Mouse (Mus musculus): ENCODE data around the gene Klk1. TPM values are rescaled to one million over a fixed set of nuclear protein-coding genes. Genes with fewer than 3 reads are reported as not detected.
"Not testable (repeated sequence)": the region's sequence is repeated elsewhere in the genome, so short reads cannot be mapped to it uniquely, and the experiment has no call there.

The Klk1 gene
- total RNA-seq, 1 experiment from 2014 or later: not detected

DNA sequence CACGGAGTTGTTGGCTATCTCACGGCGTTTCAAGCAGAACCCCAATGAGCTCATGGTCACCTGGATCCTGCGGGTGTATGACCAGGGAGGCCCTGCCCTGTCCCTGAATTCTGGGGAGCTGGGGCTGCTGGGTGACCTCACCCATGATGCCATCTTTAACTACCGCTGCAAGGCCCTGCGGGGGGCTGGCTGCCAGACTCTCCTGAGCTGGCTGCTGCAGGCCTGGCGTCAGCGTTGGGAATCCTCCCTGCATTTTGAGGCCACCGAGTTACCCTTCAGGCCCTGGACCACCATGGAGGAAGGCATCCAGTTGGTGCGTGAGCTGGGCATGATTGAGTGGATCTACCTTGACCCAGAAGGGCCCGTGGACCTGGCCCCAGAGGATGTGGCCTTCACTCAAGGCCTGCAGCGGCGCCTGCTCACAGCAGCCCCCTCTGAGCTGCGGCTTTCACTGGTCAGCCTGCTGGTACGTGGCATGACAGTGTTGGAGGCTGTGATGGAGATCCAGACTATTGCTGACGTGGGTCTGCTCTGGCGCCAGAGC is 25.6 kb downstream of the Klk1 start:
- ATAC-seq (replicated peaks; ENCODE audit: low read depth, poor library complexity, severe bottlenecking): not testable (repeated sequence)

DNA sequence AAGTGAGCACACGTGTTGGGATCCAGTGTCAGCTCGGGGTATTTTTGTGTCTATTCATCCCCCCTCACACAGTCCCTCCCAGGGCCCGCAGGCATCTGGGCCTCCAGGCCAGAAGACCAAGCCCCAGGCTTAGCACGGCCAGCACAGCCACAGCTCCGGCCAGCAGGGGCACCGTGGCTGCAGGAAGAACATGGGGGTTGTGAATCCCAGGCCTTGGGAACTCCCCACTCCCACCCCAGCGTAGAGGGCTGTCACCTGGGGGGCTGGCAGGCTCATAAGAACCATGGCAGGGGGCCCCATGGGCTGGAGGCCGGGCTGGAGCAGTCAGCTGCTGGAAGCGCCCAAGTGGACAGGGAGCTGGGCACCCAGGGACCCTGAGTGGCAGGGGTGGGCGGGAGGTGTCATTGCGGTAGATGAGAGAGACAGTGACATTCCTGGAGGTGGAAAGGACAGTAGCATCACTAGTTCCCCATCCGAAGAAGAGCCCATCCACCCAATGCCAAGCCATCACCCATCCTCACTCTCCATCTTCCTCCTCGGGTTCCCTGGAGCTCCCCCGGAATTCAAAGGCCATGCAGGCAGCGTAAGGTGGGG is 28.0 kb downstream of the Klk1 start:
- no peak for ATAC-seq (replicated peaks; ENCODE audit: low read depth, poor library complexity, severe bottlenecking)

DNA sequence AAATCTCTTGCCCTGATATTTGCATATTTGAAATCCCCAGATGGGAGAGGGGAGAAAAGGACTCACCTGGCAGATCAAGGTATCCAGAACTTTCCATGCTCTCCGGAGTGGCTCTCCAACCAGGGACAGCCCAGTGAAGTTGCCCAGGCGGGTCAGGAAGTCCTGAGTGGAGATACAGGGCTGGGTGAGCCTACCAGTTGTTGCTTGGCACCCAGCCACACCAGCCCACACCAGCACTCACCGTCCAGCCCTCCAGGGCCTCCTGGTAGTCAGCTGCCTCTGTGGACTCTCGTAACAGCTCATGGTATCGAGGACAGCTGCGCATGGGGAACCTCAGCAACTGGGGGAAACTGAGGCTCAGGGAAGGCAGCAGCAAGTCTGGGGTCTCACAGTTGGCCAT is 29.8 kb downstream of the Klk1 start:
- ATAC-seq (replicated peaks; ENCODE audit: low read depth, poor library complexity, severe bottlenecking): no peak

DNA sequence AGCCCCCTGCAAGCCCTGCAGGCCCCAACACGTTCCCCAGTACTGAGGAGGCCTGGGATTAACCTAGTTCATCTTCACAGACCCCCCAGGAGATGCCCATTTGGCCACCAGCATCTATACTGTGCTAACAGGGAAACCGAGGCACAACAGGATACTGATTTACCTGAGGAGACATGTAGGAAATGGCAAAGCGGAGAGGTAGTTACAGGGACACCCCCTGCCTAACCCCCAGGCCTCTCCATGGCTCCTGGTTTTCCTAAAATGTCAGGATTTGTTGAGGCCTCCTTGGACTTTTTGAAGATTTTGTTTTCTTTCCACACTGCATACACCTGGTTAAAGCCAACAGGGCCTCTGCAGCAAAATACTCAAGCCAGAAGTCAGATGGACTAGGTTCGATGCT is 32.1 kb downstream of the Klk1 start, which contains the start of gene Acp4:
Gene Acp4 (minus strand): TSS at position 101 of the 400 bp plus-strand sequence.
- no peak for ATAC-seq (replicated peaks; ENCODE audit: low read depth, poor library complexity, severe bottlenecking)

DNA sequence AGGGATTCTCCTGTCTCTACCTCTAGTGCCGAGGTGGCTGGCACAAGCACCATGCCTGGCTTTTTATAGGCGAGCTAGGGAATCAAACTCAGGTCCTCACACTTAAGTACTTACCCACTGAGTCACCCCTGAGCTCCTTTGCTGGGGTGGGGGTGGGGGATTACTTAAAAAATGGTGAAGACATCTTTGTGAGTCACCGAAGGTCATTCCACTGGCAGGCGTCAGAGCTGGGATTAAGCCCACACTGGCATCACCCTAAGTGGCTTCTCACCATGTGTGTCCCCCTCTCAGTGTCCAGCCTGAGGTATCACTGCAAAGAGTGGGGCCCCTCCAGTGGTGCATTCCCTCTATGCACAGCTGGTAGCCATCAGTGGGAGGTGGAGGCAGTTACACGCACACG is 35.2 kb downstream of the Klk1 start:
- no peak for ATAC-seq (replicated peaks; ENCODE audit: low read depth, poor library complexity, severe bottlenecking)

GRCm38 (mm10) chr7:44261147-44261546 is 36.0 kb downstream of the Klk1 start, which contains the start of gene Gm15517:
Gene Gm15517 (plus strand): TSS chr7:44261447.
- ATAC-seq (replicated peaks; ENCODE audit: low read depth, poor library complexity, severe bottlenecking): no peak

- ATAC-seq (replicated peaks; ENCODE audit: low read depth, poor library complexity, severe bottlenecking): peak; percentile 95
These were observed 37.9 kb downstream of the Klk1 start for GRCm38 (mm10) chr7:44262791-44263643.

GRCm38 (mm10) chr7:44268117-44268516 is 43.0 kb downstream of the Klk1 start:
- ATAC-seq (replicated peaks; ENCODE audit: low read depth, poor library complexity, severe bottlenecking): no peak

DNA sequence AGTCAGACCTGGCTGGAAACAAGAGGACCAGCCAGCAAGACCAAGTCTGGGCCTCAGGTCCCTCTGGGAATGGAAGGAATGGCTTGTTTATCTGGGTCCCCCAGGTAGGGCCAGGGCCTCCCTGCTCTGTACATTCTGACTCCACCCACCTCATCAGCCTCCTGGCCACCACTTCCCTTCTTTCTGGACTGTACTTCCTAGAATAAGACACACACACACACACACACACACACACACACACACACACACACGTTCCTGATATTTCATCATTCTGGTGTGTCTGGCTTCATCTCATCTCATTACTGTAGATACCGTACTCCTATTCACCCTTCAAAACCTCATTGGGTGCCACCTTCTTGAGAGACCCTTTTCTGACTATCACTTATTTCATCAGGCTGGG is 44.2 kb downstream of the Klk1 start:
- peak; percentile 43; the same call in 1 of the 2 replicates for ATAC-seq (replicated peaks; ENCODE audit: low read depth, poor library complexity, severe bottlenecking)

- ATAC-seq (replicated peaks; ENCODE audit: low read depth, poor library complexity, severe bottlenecking): no peak
These were observed 46.1 kb downstream of the Klk1 start for GRCm38 (mm10) chr7:44271309-44271708.

- peak; percentile 50; the same call in 1 of the 2 replicates for ATAC-seq (replicated peaks; ENCODE audit: low read depth, poor library complexity, severe bottlenecking)
These were observed 47.4 kb downstream of the Klk1 start for GRCm38 (mm10) chr7:44272546-44272945.

DNA sequence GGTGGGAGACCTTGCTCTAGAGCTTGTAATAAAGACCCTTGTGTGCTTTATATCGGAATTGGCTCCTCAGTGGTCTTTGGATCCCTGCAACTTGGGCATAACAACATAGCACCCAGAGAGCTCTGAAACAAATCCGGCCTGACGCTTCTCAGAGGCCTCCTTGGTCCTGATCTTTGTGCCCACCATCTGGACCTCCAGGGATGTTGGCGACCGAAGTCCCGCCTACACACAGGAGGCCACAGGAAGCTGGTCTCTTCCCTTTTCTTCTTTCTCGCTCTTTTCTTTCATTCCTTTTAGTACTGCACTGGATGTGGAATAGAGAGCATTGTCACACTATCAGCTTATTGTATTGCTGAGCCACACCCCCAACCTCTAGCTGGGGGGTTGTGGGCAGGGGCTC is 48.3 kb downstream of the Klk1 start:
- no peak for ATAC-seq (replicated peaks; ENCODE audit: low read depth, poor library complexity, severe bottlenecking)

DNA sequence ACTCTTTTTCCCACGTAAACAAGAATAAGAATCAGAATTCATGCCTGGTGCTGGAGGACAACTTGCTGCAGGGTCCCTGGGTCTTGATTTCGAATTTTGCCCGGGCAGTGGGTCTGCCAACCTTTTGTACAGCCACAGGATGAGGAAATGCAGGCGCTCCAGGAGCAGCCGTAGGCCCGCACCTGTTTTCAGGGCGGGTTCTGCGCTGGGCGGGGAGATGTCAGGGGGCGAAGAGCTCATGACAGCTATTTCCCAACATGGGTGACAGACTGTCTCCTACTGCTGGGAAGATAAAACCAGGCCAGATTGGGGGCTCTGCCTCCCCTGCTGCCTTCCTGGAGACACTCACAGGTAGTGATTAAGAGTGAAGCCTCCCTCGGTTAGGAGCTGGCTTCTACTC is 48.9 kb downstream of the Klk1 start:
- no peak for ATAC-seq (replicated peaks; ENCODE audit: low read depth, poor library complexity, severe bottlenecking)

GRCm38 (mm10) chr7:44275546-44275945 is 50.4 kb downstream of the Klk1 start:
- ATAC-seq (replicated peaks; ENCODE audit: low read depth, poor library complexity, severe bottlenecking): no peak

GRCm38 (mm10) chr7:44276461-44277249 is 51.5 kb downstream of the Klk1 start:
- ATAC-seq (replicated peaks; ENCODE audit: low read depth, poor library complexity, severe bottlenecking): no peak

DNA sequence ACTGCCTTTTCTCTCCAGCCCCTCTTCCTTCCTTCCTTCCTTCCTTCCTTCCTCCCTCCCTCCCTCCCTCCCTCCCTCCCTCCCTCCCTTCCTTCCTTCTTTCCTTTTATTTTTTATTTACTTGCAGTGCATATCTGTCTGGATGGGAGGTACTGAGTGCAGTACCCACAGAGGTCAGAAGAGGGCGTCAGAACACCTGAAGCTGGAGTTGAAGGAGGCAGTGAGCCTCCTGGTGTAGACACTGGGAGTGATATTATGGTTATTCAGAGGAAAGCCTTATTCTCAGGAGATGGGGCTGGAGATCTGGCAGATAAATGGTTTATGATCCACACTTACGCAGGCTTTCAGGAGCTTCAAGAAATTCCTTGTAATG is 52.1 kb downstream of the Klk1 start:
- no peak for ATAC-seq (replicated peaks; ENCODE audit: low read depth, poor library complexity, severe bottlenecking)

Other genes with a start within 250 kb of the Klk1 start
- gene Klk1b9, start 249.3 kb upstream of the Klk1 start, total RNA-seq (2017): not detected in 2 replicates
- not detected in 2 replicates for gene Klk1b11, start 229.5 kb upstream of the Klk1 start, total RNA-seq (2017)
- gene Klk1b26, start 213.2 kb upstream of the Klk1 start, total RNA-seq (2017): not detected in 2 replicates
- gene Klk1b27, start 173.1 kb upstream of the Klk1 start, total RNA-seq (2017): not detected in 2 replicates
- gene Klk1b21, start 123.0 kb upstream of the Klk1 start, total RNA-seq (2017): not detected in 2 replicates
- gene Klk1b22, start 112.7 kb upstream of the Klk1 start, total RNA-seq (2017): not detected in 2 replicates
- not detected in 2 replicates for gene Klk1b16, start 88.6 kb upstream of the Klk1 start, total RNA-seq (2017)
- not detected in 2 replicates for gene Klk1b24, start 37.1 kb upstream of the Klk1 start, total RNA-seq (2017)
- gene Klk1b3, start 27.2 kb upstream of the Klk1 start, total RNA-seq (2017): not detected in 2 replicates
- not detected in 2 replicates for gene Klk1b4, start 17.9 kb upstream of the Klk1 start, total RNA-seq (2017)
- not detected in 2 replicates for gene Klk1b5, start 9.4 kb upstream of the Klk1 start, total RNA-seq (2017)
- gene Gm36864, start 10.8 kb downstream of the Klk1 start, total RNA-seq (2017): not detected in 2 replicates
- gene 1700028J19Rik, start 21.3 kb downstream of the Klk1 start, total RNA-seq (2017): 0.55 and 0.73 TPM in 2 replicates
- gene 2410002F23Rik, start 21.4 kb downstream of the Klk1 start, total RNA-seq (2017): 97.3 and 107 TPM in 2 replicates
- gene Acp4, start 32.0 kb downstream of the Klk1 start, total RNA-seq (2017): not detected in 2 replicates
- not detected in 2 replicates for gene Gm15517, start 36.1 kb downstream of the Klk1 start, total RNA-seq (2017)
- 2.7 and 5.5 TPM in 2 replicates for gene Clec11a, start 81.5 kb downstream of the Klk1 start, total RNA-seq (2017)
- not detected in 2 replicates for gene Shank1, start 84.9 kb downstream of the Klk1 start, total RNA-seq (2017)
- gene Syt3, start 158.7 kb downstream of the Klk1 start, total RNA-seq (2017): 0.58 and 0.64 TPM in 2 replicates
- 0.78 TPM in 1 of 2 replicates, not detected in the other for gene 1700008O03Rik, start 160.5 kb downstream of the Klk1 start, total RNA-seq (2017)
- not detected in 2 replicates for gene Lrrc4b, start 203.7 kb downstream of the Klk1 start, total RNA-seq (2017)
- not detected in 2 replicates for gene Aspdh, start 240.0 kb downstream of the Klk1 start, total RNA-seq (2017)
- 26.0 and 37.3 TPM in 2 replicates for gene Josd2, start 242.6 kb downstream of the Klk1 start, total RNA-seq (2017)

Data from common myeloid progenitor, adult 5-6 weeks (primary cell).